Mouse (Mus musculus): ENCODE results near the gene Serpina3c.

DNA sequence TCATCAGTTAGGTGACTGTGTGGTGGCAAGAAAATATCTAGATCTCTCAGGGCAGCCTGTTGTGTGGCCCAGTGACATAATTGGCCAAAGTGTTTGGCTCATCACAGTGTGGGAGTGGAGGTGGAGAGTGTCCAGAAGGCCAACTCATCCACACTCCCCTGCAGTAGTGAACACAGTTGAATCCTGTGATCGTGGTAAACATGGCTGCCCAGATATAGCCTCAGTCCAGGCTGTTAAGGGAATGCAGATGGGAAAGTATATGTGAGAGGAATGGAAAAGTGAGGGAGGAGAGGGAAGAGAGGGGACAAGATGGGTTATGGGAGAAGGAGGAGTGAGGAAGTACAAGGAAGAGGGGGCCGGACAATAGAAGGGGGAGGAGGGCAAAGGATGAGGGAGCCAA is 25.3 kb upstream of the Serpina3c start:
- TF ChIP-seq CTCF (conservative IDR thresholded peaks at IDR 0.05 in 1 of 2, IDR thresholded peaks at IDR 0.05 in 1 of 2; ENCODE audit: low read depth in 2 of 2, low read length in 2 of 2): no peak
- no peak for TF ChIP-seq USF2 (conservative IDR thresholded peaks at IDR 0.05; ENCODE audit: low read depth, low read length)
- no peak for TF ChIP-seq PAX5 (IDR thresholded peaks at IDR 0.05; ENCODE audit: low read length)
- TF ChIP-seq POLR2A (IDR thresholded peaks at IDR 0.05; ENCODE audit: low read depth, low read length): no peak
- no peak for TF ChIP-seq IRF4 (IDR thresholded peaks at IDR 0.05; ENCODE audit: low read depth, low read length)
- no peak for TF ChIP-seq MAZ (IDR thresholded peaks at IDR 0.05; ENCODE audit: low read depth, low read length)
- no peak for TF ChIP-seq MAFK (IDR thresholded peaks at IDR 0.05; ENCODE audit: insufficient replicate concordance, low read length)

Measured in CH12.LX (cell line).